Mouse (Mus musculus): Measurements from ENCODE around the gene Cryl1.

The Cryl1 gene

DNA sequence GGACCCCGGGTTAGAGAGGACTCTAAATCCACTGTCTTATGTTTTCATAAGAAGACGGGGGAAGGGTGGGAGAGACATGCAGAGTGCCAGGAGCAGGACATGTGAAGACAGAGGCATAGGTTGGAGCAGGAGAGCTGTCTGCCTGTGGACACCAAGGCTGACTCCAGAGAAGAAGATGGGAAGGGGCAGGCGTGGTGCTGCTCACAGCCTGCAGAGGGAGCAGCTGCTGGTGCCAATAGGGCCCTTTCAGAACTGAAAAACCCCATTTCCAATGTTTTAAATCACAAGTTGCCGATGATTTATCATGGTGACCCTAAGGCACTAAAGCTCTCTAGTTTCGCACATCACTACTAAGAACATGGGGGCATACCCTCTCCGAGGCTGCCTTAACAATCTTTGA lies 63.5 kb downstream of the Cryl1 start:
- in situ Hi-C loops (cut with MboI; ENCODE audit: unreplicated experiment in 2 of 2): no loop called here

DNA sequence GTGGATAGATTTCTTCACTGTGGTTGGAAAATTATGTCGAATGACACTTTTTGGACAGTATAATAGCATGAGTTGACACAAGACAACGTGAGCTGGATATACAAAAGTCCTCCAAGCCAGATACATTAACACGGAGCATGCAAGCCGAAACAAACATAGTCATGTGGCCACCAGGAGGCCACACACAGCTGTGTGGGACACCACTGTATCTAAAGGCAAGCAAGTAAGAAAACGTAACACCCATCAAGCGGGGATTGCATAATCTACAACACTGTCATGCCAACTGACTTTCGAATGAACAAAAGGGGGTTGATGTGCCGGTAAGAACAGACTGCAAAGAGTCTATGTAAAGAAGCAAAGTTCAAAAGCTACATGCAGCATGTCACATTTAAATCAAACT lies 65.8 kb downstream of the Cryl1 start:
- in situ Hi-C loops (cut with MboI; ENCODE audit: unreplicated experiment in 2 of 2): no loop called here

GRCm38 (mm10) chr14:57331097-57331496 lies 67.2 kb downstream of the Cryl1 start:
- in situ Hi-C loops (cut with MboI; ENCODE audit: unreplicated experiment in 2 of 2): no loop called here

DNA sequence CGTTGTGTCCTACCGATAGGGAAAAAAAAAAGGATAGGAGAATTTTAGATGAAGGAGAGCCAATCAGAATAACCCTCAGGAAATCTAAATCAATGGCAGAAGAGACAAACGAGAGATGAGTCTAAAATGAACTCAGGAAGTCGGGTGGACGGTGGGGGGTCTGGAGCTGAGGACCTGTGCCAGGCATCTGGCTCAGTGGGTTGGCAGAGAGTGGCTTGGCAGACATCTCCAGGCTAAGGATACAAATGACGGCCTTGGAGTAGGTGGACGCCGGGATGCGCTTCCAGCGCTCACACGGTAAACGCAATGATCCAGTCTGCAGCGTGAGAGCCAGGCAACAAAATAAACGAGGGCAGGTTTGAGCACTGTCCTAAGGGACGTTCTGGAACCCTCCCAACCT lies 68.7 kb downstream of the Cryl1 start:
- in situ Hi-C loops (cut with MboI; ENCODE audit: unreplicated experiment in 2 of 2): no loop called here

- in situ Hi-C loops (cut with MboI; ENCODE audit: unreplicated experiment in 2 of 2): no loop called here
Measured at GRCm38 (mm10) chr14:57326771-57327170, 71.6 kb downstream of the Cryl1 start.

- in situ Hi-C loops (cut with MboI; ENCODE audit: unreplicated experiment in 2 of 2): no loop called here
Measured at GRCm38 (mm10) chr14:57318812-57319211, 79.5 kb downstream of the Cryl1 start.

DNA sequence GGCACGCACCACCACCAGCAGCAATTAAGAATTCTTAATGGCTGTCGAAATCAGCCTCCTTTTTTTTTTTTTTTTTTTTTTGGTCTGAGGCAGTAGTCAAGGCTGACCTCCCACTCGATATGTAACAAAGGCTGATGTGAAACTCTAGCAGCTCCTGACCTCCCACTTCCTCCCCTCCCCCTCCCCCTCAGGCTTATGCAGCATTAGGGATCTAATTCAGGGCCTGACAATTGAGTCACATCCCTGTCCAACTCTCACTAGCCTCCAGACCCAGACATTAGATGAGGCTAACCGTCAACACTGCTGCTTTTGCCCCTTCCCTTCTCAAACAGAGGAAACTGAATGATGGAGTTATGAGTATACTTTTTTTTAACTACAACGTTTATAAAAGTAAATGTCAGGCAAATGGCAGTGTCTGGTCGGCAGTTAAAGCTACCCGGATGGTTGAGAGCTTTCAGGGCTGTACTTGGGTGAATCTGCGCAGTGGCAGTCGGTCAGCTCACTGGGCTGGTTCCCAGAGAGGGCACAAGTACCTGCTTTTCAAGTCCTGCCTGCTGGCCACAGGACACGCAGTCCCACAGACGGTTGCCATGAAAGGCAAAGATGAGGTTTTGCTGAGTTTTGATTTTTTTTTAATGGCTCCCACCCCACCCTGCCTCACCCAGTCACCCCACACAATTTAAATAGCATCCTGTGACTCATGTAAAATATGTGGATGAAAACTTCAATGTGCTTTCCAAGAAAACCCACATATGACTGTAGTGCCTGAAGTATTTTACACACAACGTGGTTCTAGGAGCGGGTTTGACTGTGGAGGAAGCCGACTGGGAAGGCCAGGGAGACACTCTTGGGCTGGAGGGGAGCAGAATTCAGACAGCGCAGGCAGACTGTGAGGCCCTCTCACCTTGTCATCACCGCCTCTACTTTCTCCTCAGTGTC lies 81.4 kb downstream of the Cryl1 start:
- in situ Hi-C loops (cut with MboI; ENCODE audit: unreplicated experiment in 2 of 2): no loop called here

- in situ Hi-C loops (cut with MboI; ENCODE audit: unreplicated experiment in 2 of 2): no loop called here
Measured at GRCm38 (mm10) chr14:57315976-57316375, 82.4 kb downstream of the Cryl1 start.

GRCm38 (mm10) chr14:57315551-57315950 lies 82.8 kb downstream of the Cryl1 start:
- in situ Hi-C loops (cut with MboI; ENCODE audit: unreplicated experiment in 2 of 2): no loop called here

- in situ Hi-C loops (cut with MboI; ENCODE audit: unreplicated experiment in 2 of 2): no loop called here
Measured at GRCm38 (mm10) chr14:57301600-57302230, 96.6 kb downstream of the Cryl1 start.

GRCm38 (mm10) chr14:57300530-57300929 lies 97.8 kb downstream of the Cryl1 start:
- in situ Hi-C loops (cut with MboI; ENCODE audit: unreplicated experiment in 2 of 2): no loop called here

GRCm38 (mm10) chr14:57297672-57298071 lies 100.7 kb downstream of the Cryl1 start:
- in situ Hi-C loops (cut with MboI; ENCODE audit: unreplicated experiment in 2 of 2): no loop called here

- in situ Hi-C loops (cut with MboI; ENCODE audit: unreplicated experiment in 2 of 2): no loop called here
Measured at GRCm38 (mm10) chr14:57291399-57291942, 106.9 kb downstream of the Cryl1 start.

DNA sequence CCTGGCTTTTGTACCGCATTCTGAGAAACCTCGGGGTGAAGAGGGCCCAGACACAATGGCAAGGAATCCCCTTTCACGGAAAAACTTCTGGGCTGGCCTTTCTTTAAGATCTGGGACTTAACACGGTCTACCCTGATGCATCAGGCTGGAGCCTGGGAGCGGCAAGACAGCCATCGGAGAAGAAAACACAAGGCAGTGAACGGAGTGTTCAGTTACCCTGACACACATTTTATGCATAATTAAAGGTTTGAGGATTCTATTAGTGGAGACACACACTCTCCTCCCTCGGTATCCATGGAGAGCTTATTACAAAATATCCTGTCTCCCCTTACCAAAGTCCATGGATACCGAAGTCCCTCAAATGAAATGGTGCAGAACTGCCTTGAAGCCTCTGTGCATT lies 109.2 kb downstream of the Cryl1 start:
- in situ Hi-C loops (cut with MboI; ENCODE audit: unreplicated experiment in 2 of 2): no loop called here

DNA sequence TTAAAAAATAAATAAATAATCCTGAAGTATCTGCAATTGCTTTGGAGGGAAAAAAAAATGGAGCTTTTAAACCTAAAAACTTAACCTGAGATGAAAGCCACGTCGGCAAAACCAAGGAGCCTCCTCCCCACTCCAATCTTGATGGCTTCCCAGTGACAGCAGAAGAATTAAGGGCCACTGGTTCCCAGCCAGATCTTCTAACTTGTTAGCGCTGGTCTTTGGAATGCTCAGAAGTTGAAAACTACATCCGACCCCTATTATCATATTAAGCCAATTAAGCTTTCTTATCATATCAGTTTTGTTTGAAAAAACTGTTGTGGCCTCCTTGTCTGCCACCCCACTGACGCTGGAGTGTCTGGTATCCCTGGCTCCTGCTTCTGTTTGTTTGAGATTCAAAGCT lies 114.5 kb downstream of the Cryl1 start:
- in situ Hi-C loops (cut with MboI; ENCODE audit: unreplicated experiment in 2 of 2): no loop called here

DNA sequence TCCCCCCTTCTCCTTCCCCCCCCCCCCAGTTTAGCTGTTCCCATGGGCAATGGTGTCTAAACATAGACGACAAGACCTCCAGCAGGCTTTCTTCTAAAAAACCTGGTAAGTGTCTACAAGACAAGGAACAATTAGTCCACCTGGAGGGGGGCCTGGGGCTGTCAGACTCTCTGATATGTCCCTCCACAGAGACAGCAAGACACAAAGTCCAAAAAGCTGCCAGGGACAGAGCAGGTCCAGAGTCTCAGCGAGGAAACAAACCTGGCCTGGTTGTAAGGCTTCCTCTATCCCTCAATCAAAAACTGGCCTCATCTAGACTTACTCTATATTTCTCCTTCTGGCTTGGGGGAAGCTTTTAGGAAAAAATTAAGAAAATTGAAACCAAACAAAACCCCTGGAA lies 115.7 kb downstream of the Cryl1 start:
- in situ Hi-C loops (cut with MboI; ENCODE audit: unreplicated experiment in 2 of 2): no loop called here

GRCm38 (mm10) chr14:57280835-57281234 lies 117.5 kb downstream of the Cryl1 start:
- in situ Hi-C loops (cut with MboI; ENCODE audit: unreplicated experiment in 2 of 2): no loop called here

DNA sequence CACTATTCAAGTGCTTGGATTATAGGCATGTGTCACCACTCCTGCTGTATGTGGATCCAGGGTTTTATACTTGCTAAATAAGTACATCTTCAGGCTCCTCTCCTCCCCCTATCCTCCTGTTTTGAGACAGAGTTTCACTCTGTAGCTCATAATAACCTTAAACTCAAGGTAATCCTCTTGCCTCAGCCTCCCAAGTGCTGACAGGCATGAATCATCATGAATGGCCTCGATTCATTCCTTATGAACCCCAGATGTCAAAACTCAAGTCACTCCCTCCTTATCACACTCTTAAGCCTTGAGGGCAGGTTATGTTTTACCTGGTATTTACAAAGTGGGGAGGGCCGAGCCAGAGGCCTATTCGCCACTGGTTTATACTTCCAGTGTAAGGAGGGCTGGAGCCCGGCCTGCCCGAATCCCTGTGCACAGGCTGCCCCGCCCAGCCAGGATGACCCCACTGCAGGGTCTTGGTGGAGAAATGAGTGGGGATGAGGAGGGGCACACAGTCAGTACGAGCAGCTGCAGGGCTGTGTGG lies 121.8 kb downstream of the Cryl1 start:
- in situ Hi-C loops (cut with MboI; ENCODE audit: unreplicated experiment in 2 of 2): no loop called here

DNA sequence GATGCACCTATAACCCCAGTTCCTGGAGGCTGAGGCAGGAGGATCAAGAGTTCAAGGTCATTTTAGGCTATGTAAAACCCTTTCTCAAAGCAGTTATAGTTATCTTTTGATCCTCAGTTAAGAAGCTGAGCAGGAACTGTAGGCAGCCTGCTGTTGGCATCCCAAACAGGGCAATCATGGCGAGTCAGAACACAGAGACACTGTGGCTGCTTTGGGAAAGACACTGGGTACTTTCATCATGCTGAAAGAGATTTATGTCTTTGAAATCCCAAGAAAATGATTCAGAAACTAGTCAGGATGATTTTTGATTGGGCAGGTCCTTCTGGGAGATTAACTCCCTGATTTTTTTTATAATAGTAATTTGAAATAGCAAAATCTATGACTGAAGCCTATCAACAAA lies 126.0 kb downstream of the Cryl1 start:
- in situ Hi-C loops (cut with MboI; ENCODE audit: unreplicated experiment in 2 of 2): no loop called here

GRCm38 (mm10) chr14:57271861-57272260 lies 126.5 kb downstream of the Cryl1 start:
- in situ Hi-C loops (cut with MboI; ENCODE audit: unreplicated experiment in 2 of 2): no loop called here

DNA sequence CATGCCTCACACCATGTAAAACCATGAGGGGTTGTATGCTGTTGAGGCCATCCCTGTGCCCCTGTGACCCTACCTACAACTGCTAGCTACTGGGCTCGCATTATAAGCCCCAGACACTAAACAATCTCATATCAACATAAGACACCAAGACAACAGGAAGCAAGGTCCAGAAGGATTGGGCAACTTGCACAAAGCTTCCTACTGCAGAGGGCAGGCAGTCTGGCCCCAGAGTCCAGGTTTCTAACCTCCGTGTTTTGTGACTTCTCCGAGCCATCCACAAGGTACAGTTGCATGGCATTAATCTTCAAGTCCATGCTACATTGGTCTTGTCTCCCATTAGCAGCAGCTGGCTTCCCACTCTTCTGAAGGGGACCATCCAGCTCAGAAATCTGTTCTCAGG lies 129.4 kb downstream of the Cryl1 start:
- in situ Hi-C loops (cut with MboI; ENCODE audit: unreplicated experiment in 2 of 2): no loop called here
